Mouse (Mus musculus) embryo, embryonic 11 days (tissue): ENCODE data around the gene Acvr1b.

Experiments used
- DNase-seq: peaks from one replicate; pipeline ENCODE4 v3.0.0-alpha.2; 2015

Acvr1b gene

GRCm38 (mm10) chr15:101233641-101234275 lies 59.9 kb downstream of the Acvr1b start:
- DNase-seq: no peak

- no peak for DNase-seq
These were observed 60.9 kb downstream of the Acvr1b start for GRCm38 (mm10) chr15:101234611-101235341.

- no peak for DNase-seq
These were observed 61.5 kb downstream of the Acvr1b start for GRCm38 (mm10) chr15:101235342-101235698.

GRCm38 (mm10) chr15:101235728-101236327 lies 62.0 kb downstream of the Acvr1b start:
- no peak for DNase-seq

DNA sequence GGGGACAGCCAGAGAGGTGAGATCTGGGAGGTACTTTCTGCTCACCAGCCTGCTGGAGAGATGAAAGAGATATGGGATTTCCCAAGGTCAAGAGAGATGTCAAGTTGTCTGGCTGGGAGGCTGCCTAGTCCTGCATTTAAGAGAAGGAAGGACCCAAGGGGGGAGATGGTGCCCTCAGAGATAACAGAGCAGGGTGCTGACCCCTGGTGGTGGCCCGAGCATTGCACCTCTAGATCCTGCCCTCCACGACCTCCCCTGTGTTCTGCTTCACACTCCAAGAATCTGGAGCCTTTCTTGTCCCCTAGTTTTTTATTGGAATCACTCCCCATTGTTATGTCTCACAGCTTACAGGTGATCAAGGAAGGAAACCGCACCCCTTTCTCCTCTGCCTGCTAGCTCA lies 63.0 kb downstream of the Acvr1b start:
- peak; percentile 76 for DNase-seq

DNA sequence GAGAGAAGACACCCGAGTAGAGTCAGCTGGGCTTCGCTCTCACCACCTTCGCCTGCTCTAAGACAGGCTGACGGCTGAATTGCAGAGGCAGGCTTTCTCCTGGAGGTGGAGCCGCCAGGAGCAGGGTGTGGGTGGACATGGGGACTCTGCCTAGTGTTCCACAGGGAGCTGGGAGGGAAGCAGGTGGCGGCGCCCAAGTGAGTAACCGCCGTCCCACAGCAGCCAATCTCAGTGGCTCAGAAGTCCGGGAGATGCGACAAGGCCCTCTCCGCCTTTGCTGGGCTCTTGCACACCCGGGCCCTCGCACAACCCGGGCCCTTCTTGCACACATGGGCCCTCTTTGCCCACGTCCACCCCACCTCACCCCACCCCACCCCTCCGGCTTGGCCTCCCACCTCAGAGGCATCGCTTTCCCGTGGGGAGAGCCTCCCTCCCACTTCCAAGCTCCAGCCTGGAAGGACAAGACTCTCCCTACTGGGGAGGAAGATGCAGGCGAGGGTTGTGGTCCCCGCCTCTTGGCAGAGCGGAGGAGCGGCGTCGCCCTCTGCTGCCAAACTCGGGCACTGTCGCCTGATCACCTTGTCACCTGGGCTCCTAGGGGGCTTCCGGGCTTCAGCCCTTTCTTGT lies 65.1 kb downstream of the Acvr1b start:
- peak; percentile 83 for DNase-seq

DNA sequence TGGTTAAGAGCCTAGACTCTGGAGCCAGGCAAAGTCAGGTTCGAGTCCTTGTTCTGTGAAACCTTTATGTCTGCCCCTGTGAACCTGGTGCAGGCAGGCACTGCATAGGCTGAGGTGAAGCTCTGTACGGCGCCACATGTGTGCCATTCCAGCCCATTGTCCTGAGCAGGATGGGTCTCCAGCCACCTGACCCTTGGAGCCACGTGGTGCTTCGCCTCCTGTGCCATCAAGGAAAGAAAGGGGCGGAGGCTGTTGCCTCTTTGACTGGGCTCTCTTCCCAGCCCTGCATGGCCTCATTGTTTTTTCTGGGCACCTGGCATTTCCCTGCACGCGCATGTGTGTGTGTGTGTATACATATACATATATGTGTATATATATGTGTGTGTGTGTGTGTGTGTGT lies 66.0 kb downstream of the Acvr1b start:
- no peak for DNase-seq

DNA sequence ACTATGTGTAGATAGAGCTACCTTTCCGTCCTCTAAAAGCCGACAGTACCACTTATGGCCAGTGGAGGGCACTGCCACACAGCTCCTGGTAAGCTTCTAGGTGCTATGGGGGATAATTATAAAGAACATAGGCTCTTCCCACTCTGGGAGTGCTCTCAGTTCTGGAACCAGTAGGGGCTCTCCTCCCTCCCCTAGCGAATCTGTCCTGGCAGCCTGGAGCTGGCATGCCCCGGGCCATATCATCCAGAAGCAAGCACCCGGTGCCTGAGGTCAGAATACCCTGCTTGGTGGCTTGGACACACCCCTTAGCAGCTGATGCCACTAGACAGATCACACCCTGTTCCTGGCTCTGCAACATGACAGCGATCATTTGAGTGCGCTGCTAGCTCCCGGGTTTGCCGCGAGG lies 66.9 kb downstream of the Acvr1b start:
- DNase-seq: peak; percentile 80

DNA sequence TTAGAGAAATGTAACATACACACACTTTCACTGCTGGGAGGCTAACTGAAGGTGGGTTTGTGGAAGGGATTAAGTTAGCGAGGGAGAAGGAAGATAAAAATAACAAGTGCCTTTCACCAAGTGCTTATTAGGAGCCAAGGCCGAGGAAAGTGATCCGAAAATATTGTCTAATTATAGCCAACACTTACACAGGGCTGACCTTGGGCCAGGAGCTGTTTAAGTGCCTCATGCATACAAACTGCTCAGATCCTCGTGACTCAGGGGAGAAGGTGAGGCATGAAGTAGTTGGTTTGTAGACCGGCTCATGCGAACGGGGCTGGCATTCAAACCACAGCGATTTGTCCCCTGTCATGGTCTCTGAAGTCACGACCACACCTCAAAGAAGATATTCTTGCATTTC lies 67.4 kb downstream of the Acvr1b start:
- no peak for DNase-seq

GRCm38 (mm10) chr15:101241853-101242252 lies 68.0 kb downstream of the Acvr1b start:
- no peak for DNase-seq

- peak; percentile 57 for DNase-seq
These were observed 68.8 kb downstream of the Acvr1b start for GRCm38 (mm10) chr15:101242645-101243044.

DNA sequence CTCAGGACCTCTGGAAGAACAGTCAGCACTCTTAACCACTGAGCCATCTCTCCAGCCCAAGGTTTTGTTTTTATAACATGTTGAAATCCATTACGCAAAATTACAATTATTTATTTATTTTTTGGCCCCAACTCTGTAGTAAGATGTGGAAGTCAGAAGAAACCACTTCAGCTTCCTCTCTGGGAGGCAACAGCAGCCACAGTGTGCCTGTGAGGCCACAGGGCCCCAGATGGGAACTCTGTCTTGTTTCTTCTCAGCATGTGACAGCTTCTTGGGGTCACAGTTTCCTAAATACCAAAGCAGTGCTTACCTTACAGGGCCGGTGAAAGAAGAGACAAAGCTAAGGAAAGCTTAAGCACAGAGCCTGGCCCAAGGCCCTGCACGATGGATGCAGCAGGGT lies 70.1 kb downstream of the Acvr1b start:
- no peak for DNase-seq

DNA sequence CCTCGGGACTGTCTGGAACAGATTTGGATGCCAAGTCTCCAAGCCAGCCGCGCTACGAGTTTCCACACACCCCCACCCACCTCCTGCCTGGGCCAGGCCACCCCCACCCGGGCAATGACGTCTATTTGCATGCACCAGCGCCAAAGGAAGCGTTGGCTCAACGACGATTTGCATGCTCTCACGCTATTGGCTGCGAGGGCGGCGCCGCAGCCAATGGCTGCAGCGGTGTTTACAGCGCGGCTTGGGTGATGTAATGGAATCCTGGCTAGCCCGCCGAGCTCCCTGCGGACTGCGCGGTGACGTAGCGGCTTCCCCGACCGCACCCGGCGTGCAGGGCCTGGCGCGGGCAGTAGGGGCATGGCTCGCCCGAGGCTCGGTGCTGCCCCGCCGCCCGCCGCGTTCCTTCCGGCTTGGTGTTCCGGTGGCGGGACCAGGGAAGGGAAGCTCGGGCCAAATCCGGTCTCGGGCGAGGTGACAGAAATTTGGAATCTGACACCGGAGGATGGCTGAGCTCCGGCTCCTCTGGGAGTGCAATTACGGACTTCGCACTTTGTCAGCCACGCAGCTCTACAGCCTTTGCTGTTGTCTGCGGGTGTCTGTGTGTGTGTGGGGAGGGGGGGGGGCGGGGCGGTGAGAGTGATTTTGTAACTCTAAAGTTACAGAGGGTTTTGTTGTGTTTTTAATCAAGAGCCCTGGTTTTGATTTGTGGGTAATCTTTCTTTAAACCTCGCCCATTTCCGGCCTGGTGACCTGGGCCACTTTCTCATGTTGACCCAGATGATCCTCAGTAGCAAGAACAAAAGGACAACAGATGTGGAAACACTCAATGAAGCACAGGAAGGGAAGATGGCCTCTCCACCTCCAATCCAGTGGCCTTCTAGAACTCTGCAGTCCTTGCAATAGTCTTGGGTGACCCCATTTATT lies 72.6 kb downstream of the Acvr1b start:
- DNase-seq: peak; percentile 99

DNA sequence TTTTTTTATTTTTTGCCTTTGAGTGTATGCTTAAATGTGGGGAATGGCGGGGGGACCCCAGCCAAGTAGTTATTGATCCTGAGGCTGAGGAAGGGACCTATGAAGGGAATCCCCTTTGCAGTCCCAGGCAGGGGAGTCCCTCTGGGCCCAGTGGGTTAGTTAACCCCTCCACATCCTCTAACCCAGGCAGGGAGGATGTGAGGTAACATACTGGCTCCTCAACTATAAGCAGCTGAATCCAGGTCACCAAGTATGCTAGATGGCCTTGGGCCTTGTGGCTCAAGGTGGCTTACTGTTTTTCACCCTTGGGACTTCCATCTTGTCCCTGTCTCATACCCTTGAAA lies 73.3 kb downstream of the Acvr1b start:
- no peak for DNase-seq

- no peak for DNase-seq
These were observed 74.3 kb downstream of the Acvr1b start for GRCm38 (mm10) chr15:101248029-101248710.

GRCm38 (mm10) chr15:101250220-101250800 lies 76.4 kb downstream of the Acvr1b start:
- DNase-seq: no peak

GRCm38 (mm10) chr15:101251930-101252329 lies 78.1 kb downstream of the Acvr1b start:
- DNase-seq: no peak

GRCm38 (mm10) chr15:101252614-101253013 lies 78.7 kb downstream of the Acvr1b start:
- no peak for DNase-seq

GRCm38 (mm10) chr15:101253563-101253885 lies 79.7 kb downstream of the Acvr1b start:
- no peak for DNase-seq

- DNase-seq: peak; percentile 77
These were observed 80.3 kb downstream of the Acvr1b start, which contains the start of gene Nr4a1 for GRCm38 (mm10) chr15:101253886-101254795. Gene Nr4a1 (plus strand): TSS chr15:101254269.
